Mouse (Mus musculus) MEL (cell line): Measurements from ENCODE around the gene Iqub. TPM values are rescaled to one million over a fixed set of nuclear protein-coding genes. Genes with fewer than 3 reads are reported as not detected.

ENCODE experiments used
- DNase-seq: peaks from one replicate; pipeline ENCODE4 v3.0.0; 2011; ENCODE audit warnings: low read depth, low spot score
- H3K27ac ChIP-seq: 2 replicates; pipeline ENCODE4 v1.5.1; 2012; ENCODE audit warnings: low read depth, mild to moderate bottlenecking, control low read depth, low read length, moderate library complexity; ENCODE audit not compliant: control insufficient read depth
- H3K27me3 ChIP-seq, 2 experiments: fragments of 150-350 bp in 1 of 2; sonication (generic) in 1 of 2; 2 replicates each; pipeline ENCODE4 v1.6.1; 2012; ENCODE audit warnings: low read length in 2 of 2, mild to moderate bottlenecking in 2 of 2, improper control_type of control experiment in 1 of 2, moderate library complexity in 1 of 2; ENCODE audit not compliant: insufficient read depth in 2 of 2, control insufficient read depth in 1 of 2
- H3K36me3 ChIP-seq, 2 experiments: 2 replicates each; pipeline ENCODE4 v1.6.1; 2012 to 2014; ENCODE audit warnings: low read length in 2 of 2, improper control_type of control experiment in 1 of 2, inconsistent platforms in 1 of 2, mild to moderate bottlenecking in 1 of 2; ENCODE audit not compliant: insufficient read depth in 2 of 2, control insufficient read depth in 1 of 2
- H3K4me1 ChIP-seq, 2 experiments: fragments of 150-350 bp in 1 of 2; sonication (generic) in 1 of 2; 2 replicates each; pipeline ENCODE4 v1.6.1; 2012; ENCODE audit warnings: low read length in 2 of 2, improper control_type of control experiment in 1 of 2, mild to moderate bottlenecking in 1 of 2; ENCODE audit not compliant: insufficient read depth in 2 of 2, control insufficient read depth in 1 of 2
- H3K4me3 ChIP-seq, 2 experiments: fragments of 150-350 bp in 1 of 2; sonication (generic) in 1 of 2; 2 replicates each; pipeline ENCODE4 v1.5.1; 2012; ENCODE audit warnings: low read depth in 2 of 2, low read length in 2 of 2, mild to moderate bottlenecking in 2 of 2, moderate library complexity in 2 of 2, control low read depth in 1 of 2, improper control_type of control experiment in 1 of 2; ENCODE audit not compliant: control insufficient read depth in 1 of 2, insufficient read depth in 1 of 2
- H3K79me2 ChIP-seq: 2 replicates; pipeline ENCODE4 v1.6.1; 2012; ENCODE audit warnings: mild to moderate bottlenecking, low read length, moderate library complexity; ENCODE audit not compliant: control insufficient read depth, poor library complexity, insufficient read depth
- H3K9ac ChIP-seq: 2 replicates; pipeline ENCODE4 v1.6.1; 2012; ENCODE audit warnings: low read depth, mild to moderate bottlenecking, control low read depth, low read length, moderate library complexity; ENCODE audit not compliant: control insufficient read depth, poor library complexity, severe bottlenecking
- H3K9me3 ChIP-seq: fragments of 150-350 bp; sonication (generic); replicated peaks from 2 replicates; pipeline ENCODE4 v1.6.1; 2012; ENCODE audit warnings: mild to moderate bottlenecking, low read length, improper control_type of control experiment, moderate library complexity; ENCODE audit not compliant: insufficient read depth
- BHLHE40 ChIP-seq: IDR thresholded peaks from 2 replicates; pipeline ENCODE4 v1.6.1; 2012; ENCODE audit warnings: low read depth, mild to moderate bottlenecking, inconsistent platforms, low read length, improper control_type of control experiment, borderline replicate concordance
- CHD1 ChIP-seq: IDR thresholded peaks from 2 replicates; pipeline ENCODE4 v1.6.1; 2012; ENCODE audit warnings: low read depth, mild to moderate bottlenecking, inconsistent platforms, low read length, improper control_type of control experiment
- CHD2 ChIP-seq: IDR thresholded peaks from 2 replicates; pipeline ENCODE4 v1.6.1; 2011; ENCODE audit warnings: low read length, improper control_type of control experiment
- E2F4 ChIP-seq: IDR thresholded peaks from 2 replicates; pipeline ENCODE4 v1.6.1; 2011; ENCODE audit warnings: low read depth, low read length, improper control_type of control experiment, borderline replicate concordance
- EP300 ChIP-seq, 2 experiments: IDR thresholded peaks; 2 replicates each; pipeline ENCODE4 v1.6.1; 2011; ENCODE audit warnings: improper control_type of control experiment in 2 of 2, low read length in 2 of 2, low read depth in 1 of 2, mild to moderate bottlenecking in 1 of 2
- ETS1 ChIP-seq: IDR thresholded peaks from 2 replicates; pipeline ENCODE4 v1.6.1; 2012; ENCODE audit warnings: low read depth, mild to moderate bottlenecking, inconsistent platforms, low read length, improper control_type of control experiment, moderate library complexity
- GATA1 ChIP-seq: IDR thresholded peaks from 2 replicates; pipeline ENCODE4 v1.6.1; 2011; ENCODE audit warnings: low read depth, low read length, improper control_type of control experiment
- JUND ChIP-seq: IDR thresholded peaks from 2 replicates; pipeline ENCODE4 v1.6.1; 2011; ENCODE audit warnings: low read depth, mild to moderate bottlenecking, improper control_type of control experiment, low read length
- KAT2A ChIP-seq: conservative IDR thresholded peaks from 2 replicates; pipeline ENCODE4 v1.6.1; 2012; ENCODE audit warnings: low read depth, low read length, improper control_type of control experiment, inconsistent platforms
- MYB ChIP-seq: IDR thresholded peaks from 2 replicates; pipeline ENCODE4 v1.6.1; 2011; ENCODE audit warnings: mild to moderate bottlenecking, low read depth, low read length, improper control_type of control experiment
- NELFE ChIP-seq: IDR thresholded peaks from 2 replicates; pipeline ENCODE4 v1.6.1; 2011; ENCODE audit warnings: low read depth, low read length, improper control_type of control experiment
- POLR2A ChIP-seq, 2 experiments: IDR thresholded peaks; 2 replicates each; pipeline ENCODE4 v1.6.1; 2011 to 2012; ENCODE audit warnings: low read length in 2 of 2, mild to moderate bottlenecking in 2 of 2, control low read depth in 1 of 2, improper control_type of control experiment in 1 of 2, low read depth in 1 of 2, moderate library complexity in 1 of 2; ENCODE audit not compliant: control insufficient read depth in 1 of 2, insufficient read depth in 1 of 2, poor library complexity in 1 of 2
- POLR2AphosphoS2 ChIP-seq: IDR thresholded peaks from 2 replicates; pipeline ENCODE4 v1.6.1; 2011; ENCODE audit warnings: low read length, improper control_type of control experiment
- RAD21 ChIP-seq: IDR thresholded peaks from 2 replicates; pipeline ENCODE4 v1.6.1; 2011; ENCODE audit warnings: mild to moderate bottlenecking, low read depth, low read length, improper control_type of control experiment
- RCOR1 ChIP-seq: IDR thresholded peaks from 2 replicates; pipeline ENCODE4 v1.6.1; 2012; ENCODE audit warnings: low read depth, mild to moderate bottlenecking, inconsistent platforms, low read length, improper control_type of control experiment
- SMC3 ChIP-seq: IDR thresholded peaks from 2 replicates; pipeline ENCODE4 v1.6.1; 2011; ENCODE audit warnings: low read depth, low read length, improper control_type of control experiment
- TAL1 ChIP-seq: IDR thresholded peaks from 2 replicates; pipeline ENCODE4 v1.6.1; 2012; ENCODE audit warnings: mild to moderate bottlenecking, inconsistent platforms, low read length, moderate library complexity, mixed read lengths
- TCF12 ChIP-seq: IDR thresholded peaks from 2 replicates; pipeline ENCODE4 v1.6.1; 2014; ENCODE audit warnings: low read depth, mild to moderate bottlenecking, inconsistent platforms, low read length, improper control_type of control experiment, moderate library complexity
- UBTF ChIP-seq: IDR thresholded peaks from 2 replicates; pipeline ENCODE4 v1.6.1; 2012; ENCODE audit warnings: low read depth, mild to moderate bottlenecking, inconsistent platforms, low read length, improper control_type of control experiment, moderate library complexity, borderline replicate concordance; ENCODE audit not compliant: insufficient read depth
- USF2 ChIP-seq, 2 experiments: IDR thresholded peaks; 2 replicates each; pipeline ENCODE4 v1.6.1; 2011 to 2012; ENCODE audit warnings: improper control_type of control experiment in 2 of 2, low read length in 2 of 2, borderline replicate concordance in 1 of 2, inconsistent platforms in 1 of 2, low read depth in 1 of 2, mild to moderate bottlenecking in 1 of 2; ENCODE audit not compliant: insufficient read depth in 1 of 2
- ZC3H11A ChIP-seq: IDR thresholded peaks from 2 replicates; pipeline ENCODE4 v1.6.1; 2012; ENCODE audit warnings: low read depth, mild to moderate bottlenecking, inconsistent platforms, low read length, improper control_type of control experiment
- ZNF384 ChIP-seq: IDR thresholded peaks from 2 replicates; pipeline ENCODE4 v1.6.1; 2012; ENCODE audit warnings: low read depth, mild to moderate bottlenecking, inconsistent platforms, low read length, improper control_type of control experiment
- polyA plus RNA-seq, 2 experiments: library from polyadenylated mRNA; stranded (reverse) in 1 of 2; unstranded in 1 of 2; fragments of >175 nt in 1 of 2; fragments of >200 nt in 1 of 2; gene quantifications; 2 replicates each; pipeline versions ENCODE4 v1.2.1 to v1.2.4; 2012; ENCODE audit warnings: low replicate concordance in 2 of 2, low read depth in 1 of 2; ENCODE audit not compliant: insufficient read length in 2 of 2, insufficient read depth in 1 of 2, missing spikeins in 1 of 2
- total RNA-seq: library from RNA; depleted of rRNA; stranded (reverse); fragments of 300-350 nt; gene quantifications from 2 replicates; pipeline ENCODE4 v1.2.3, GENCODE M21; 2012

Gene Iqub
- total and polyA plus RNA-seq, 3 experiments, result not detected

DNA sequence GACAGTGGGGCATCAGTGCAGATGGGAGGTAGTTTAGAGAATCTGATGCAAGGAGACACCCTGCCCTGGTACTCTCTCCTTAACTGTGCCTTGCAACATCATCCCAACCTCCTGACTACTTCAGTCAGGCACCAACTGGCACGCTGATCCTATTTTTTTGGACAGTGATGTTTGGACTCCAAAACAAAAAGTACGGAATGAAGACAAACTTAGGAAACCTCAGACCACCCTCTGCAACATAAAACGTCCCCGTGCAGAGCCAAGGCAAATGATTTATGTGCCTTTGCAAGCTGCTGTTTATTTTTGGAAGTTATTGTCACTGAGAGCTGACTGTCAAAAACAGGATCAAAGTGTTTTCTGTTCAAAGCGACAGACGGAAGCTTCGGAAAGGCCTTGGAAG is 37.2 kb upstream of the Iqub start:
- Histone ChIP-seq H3K4me1 (no peaks in the 10 kb centered on the region), H3K4me3 (no peak overlapping the region), H3K9me3 (no peaks in the 10 kb centered on the region), H3K9ac (no peak overlapping the region), H3K36me3 (no peaks in the 10 kb centered on the region), H3K27ac (no peak overlapping the region), H3K79me2 (no peaks in the 10 kb centered on the region), H3K27me3 (no peaks in the 10 kb centered on the region)
- TF ChIP-seq POLR2AphosphoS2, result no peak
- no peak for TF ChIP-seq RAD21
- no peak for TF ChIP-seq JUND
- no peak for TF ChIP-seq RCOR1
- no peak for TF ChIP-seq KAT2A
- TF ChIP-seq USF2 (IDR thresholded peaks at IDR 0.05; ENCODE audit: borderline replicate concordance in 1 of 2, insufficient read depth in 1 of 2, low read depth in 1 of 2, low read length in 2 of 2), result no peak
- no peak for TF ChIP-seq CHD2
- TF ChIP-seq EP300 (IDR thresholded peaks at IDR 0.05; ENCODE audit: low read depth in 1 of 2, low read length in 2 of 2), result no peak
- TF ChIP-seq TAL1, result no peak
- no peak for TF ChIP-seq POLR2A (IDR thresholded peaks at IDR 0.05; ENCODE audit: control insufficient read depth in 1 of 2, insufficient read depth in 1 of 2, low read depth in 1 of 2, low read length in 2 of 2, poor library complexity in 1 of 2)
- no peak for TF ChIP-seq BHLHE40
- no peak for TF ChIP-seq E2F4
- no peak for TF ChIP-seq MYB
- no peak for TF ChIP-seq CHD1
- TF ChIP-seq TCF12, result no peak
- TF ChIP-seq ZNF384, result no peak
- DNase-seq, result no peak

DNA sequence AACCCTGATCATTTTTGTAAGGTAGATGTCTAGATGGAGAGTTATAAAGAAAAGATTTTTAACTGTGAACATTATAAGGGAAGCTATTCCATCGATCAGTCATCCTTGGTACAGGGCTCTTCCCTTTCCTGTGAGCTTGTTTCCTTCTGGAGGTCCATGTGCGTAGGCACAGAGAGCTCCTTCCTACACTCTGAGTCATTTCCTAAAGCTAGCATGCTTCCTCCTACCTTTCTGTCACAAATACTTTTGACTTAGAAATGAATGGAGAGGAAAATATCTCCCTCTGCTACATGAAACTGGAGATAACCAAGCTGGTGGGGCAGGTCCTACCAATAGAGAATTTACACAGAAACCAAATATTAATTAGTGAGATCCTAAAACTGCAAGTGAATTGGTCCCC is 34.9 kb upstream of the Iqub start:
- H3K4me1 ChIP-seq, result no peaks in the 10 kb centered on the region
- TF ChIP-seq GATA1 (no peak), ZC3H11A (no peak), RAD21 (no peak), SMC3 (no peak), ETS1 (no peak), UBTF (no peak), NELFE (no peak)
- TF ChIP-seq, all 39 proteins: peak for 0
- no peak overlapping the region for H3K9ac ChIP-seq
- H3K9me3 ChIP-seq, result no peaks in the 10 kb centered on the region
- no peaks in the 10 kb centered on the region for H3K27me3 ChIP-seq
- H3K36me3 ChIP-seq, result no peaks in the 10 kb centered on the region
- H3K4me3 ChIP-seq, result no peak overlapping the region
- H3K79me2 ChIP-seq, result no peaks in the 10 kb centered on the region
- H3K27ac ChIP-seq, result no peak overlapping the region
- no peak for DNase-seq
